Mouse (Mus musculus) cerebellum, adult 9-11 months (tissue): ENCODE measurements around the gene Zfp811.
"Not testable (repeated sequence)": the region's sequence is repeated elsewhere in the genome, so short reads cannot be mapped to it uniquely, and the experiment has no call there.

Experiments
- DNase-seq: peaks from one replicate; pipeline ENCODE4 v3.0.0; 2022

Zfp811 gene

GRCm38 (mm10) chr17:32809544-32810374 lies at the start of gene Zfp811:
Gene Zfp811, minus strand, starts transcription at chr17:32809931.
- DNase-seq: peak; percentile 70

GRCm38 (mm10) chr17:32856713-32857112 lies 47.0 kb upstream of the Zfp811 start:
- not testable (repeated sequence) for DNase-seq

GRCm38 (mm10) chr17:32851581-32851980 lies 41.9 kb upstream of the Zfp811 start:
- DNase-seq: no peak

GRCm38 (mm10) chr17:32841388-32841787 lies 31.7 kb upstream of the Zfp811 start:
- no peak for DNase-seq

GRCm38 (mm10) chr17:32839083-32839802 lies 29.5 kb upstream of the Zfp811 start:
- no peak for DNase-seq

- DNase-seq: no peak
Measured at GRCm38 (mm10) chr17:32830418-32830782, 20.7 kb upstream of the Zfp811 start.

GRCm38 (mm10) chr17:32829540-32830417 lies 20.0 kb upstream of the Zfp811 start, which contains the start of gene Zfp799:
Gene Zfp799, minus strand, starts transcription at chr17:32830261.
- peak; percentile 84 for DNase-seq

- no peak for DNase-seq
Measured at GRCm38 (mm10) chr17:32816074-32816784, 6.5 kb upstream of the Zfp811 start.

- no peak for DNase-seq
Measured at GRCm38 (mm10) chr17:32814136-32814535, 4.4 kb upstream of the Zfp811 start.

GRCm38 (mm10) chr17:32810648-32811047 lies 917 bp upstream of the Zfp811 start:
- DNase-seq: no peak

- no peak for DNase-seq
Measured at GRCm38 (mm10) chr17:32808921-32809320, 810 bp downstream of the Zfp811 start.

- DNase-seq: no peak
Measured at GRCm38 (mm10) chr17:32789244-32789643, 20.5 kb downstream of the Zfp811 start.

GRCm38 (mm10) chr17:32788576-32788975 lies 21.2 kb downstream of the Zfp811 start:
- no peak for DNase-seq

- DNase-seq: peak; percentile 90
Measured at GRCm38 (mm10) chr17:32788094-32788559, 21.6 kb downstream of the Zfp811 start, which contains the start of gene Zfp871. Gene Zfp871, minus strand, starts transcription at chr17:32788287.

GRCm38 (mm10) chr17:32787436-32788093 lies 22.2 kb downstream of the Zfp811 start:
- DNase-seq: no peak

- DNase-seq: no peak
Measured at GRCm38 (mm10) chr17:32786944-32787343, 22.8 kb downstream of the Zfp811 start.

- no peak for DNase-seq
Measured at GRCm38 (mm10) chr17:32785656-32786055, 24.1 kb downstream of the Zfp811 start.

GRCm38 (mm10) chr17:32777564-32777963 lies 32.2 kb downstream of the Zfp811 start:
- DNase-seq: no peak

GRCm38 (mm10) chr17:32771213-32771612 lies 38.5 kb downstream of the Zfp811 start:
- no peak for DNase-seq

GRCm38 (mm10) chr17:32766422-32766821 lies 43.3 kb downstream of the Zfp811 start:
- no peak for DNase-seq

GRCm38 (mm10) chr17:32757331-32757730 lies 52.4 kb downstream of the Zfp811 start:
- no peak for DNase-seq

GRCm38 (mm10) chr17:32753634-32754033 lies 56.1 kb downstream of the Zfp811 start:
- no peak for DNase-seq
